Mouse (Mus musculus) c-Kit-negative CD71-positive TER-119-positive erythroid progenitor cells, embryonic 14.5 days (primary cell): ENCODE data around the gene Olfr1472.
"Not testable (repeated sequence)": the region's sequence is repeated elsewhere in the genome, so short reads cannot be mapped to it uniquely, and the experiment has no call there.

Source experiments
- DNase-seq: peaks from one replicate; pipeline ENCODE4 v3.0.0-alpha.2; 2013; ENCODE audit warnings: low read depth, low spot score

The Olfr1472 gene

GRCm38 (mm10) chr19:13455986-13456385, at the start of gene Olfr1472:
TSS of gene Olfr1472 (minus strand) at chr19:13456086.
- DNase-seq: no peak

- DNase-seq: no peak
Measured at GRCm38 (mm10) chr19:13500246-13500645, 44.4 kb upstream of the Olfr1472 start, which contains the start of gene Olfr1477. TSS of gene Olfr1477 (plus strand) at chr19:13500546.

- DNase-seq: no peak
Measured at GRCm38 (mm10) chr19:13480096-13480495, 24.2 kb upstream of the Olfr1472 start, which contains the start of gene Olfr1475. TSS of gene Olfr1475 (minus strand) at chr19:13480196.

- not testable (repeated sequence) for DNase-seq
Measured at GRCm38 (mm10) chr19:13469265-13469664, 13.4 kb upstream of the Olfr1472 start, which contains the start of gene Olfr1474. TSS of gene Olfr1474 (plus strand) at chr19:13469565.

- not testable (repeated sequence) for DNase-seq
Measured at GRCm38 (mm10) chr19:13443109-13443508, 12.8 kb downstream of the Olfr1472 start, which contains the start of gene Olfr1471. TSS of gene Olfr1471 (plus strand) at chr19:13443409.

- no peak for DNase-seq
Measured at GRCm38 (mm10) chr19:13407549-13407948, 48.3 kb downstream of the Olfr1472 start, which contains the start of gene Olfr1469. TSS of gene Olfr1469 (plus strand) at chr19:13407849.
